Mouse (Mus musculus): ENCODE results near the gene Pex14. TPM values are rescaled to one million over a fixed set of nuclear protein-coding genes. Genes with fewer than 3 reads are reported as not detected.

Gene Pex14
- polyA plus RNA-seq, 1 experiment from 2014 or later: 43.5 TPM

GRCm38 (mm10) chr4:148968859-148969258 is 130.8 kb downstream of the Pex14 start:
- Histone ChIP-seq H3K9ac (ENCODE audit: low read length) (no peak overlapping the region), H3K4me1 (replicated peaks; ENCODE audit: control insufficient read depth, insufficient read depth, low read length) (peaks cover 5% of the 10 kb centered on the region; the same call in 1 of the 2 replicates), H3K36me3 (ENCODE audit: control insufficient read depth, insufficient read depth, low read length) (no peaks in the 10 kb centered on the region), H3K4me2 (ENCODE audit: low read depth, low read length, severe bottlenecking) (no peak overlapping the region), H3K4me3 (ENCODE audit: low read depth, low read length) (no peak overlapping the region), H3K9me3 (ENCODE audit: control insufficient read depth, low read length) (no peaks in the 10 kb centered on the region), H3K27me3 (ENCODE audit: control insufficient read depth, insufficient read depth, low read length) (no peaks in the 10 kb centered on the region), H3K27ac (ENCODE audit: low read depth, low read length) (no peak overlapping the region)
- no peak for DNase-seq (ENCODE audit: low spot score)
- 84% methylated on average over 5 of the region's 5 CpGs for WGBS
- no peak for ATAC-seq (replicated peaks; ENCODE audit: low FRiP score)

GRCm38 (mm10) chr4:148966132-148966531 is 133.5 kb downstream of the Pex14 start:
- no peaks in the 10 kb centered on the region for H3K9me3 ChIP-seq (ENCODE audit: control insufficient read depth, low read length)
- H3K27me3 ChIP-seq (ENCODE audit: control insufficient read depth, insufficient read depth, low read length): no peaks in the 10 kb centered on the region
- DNase-seq (ENCODE audit: low spot score): no peak
- WGBS: 94% methylated on average over 5 of the region's 5 CpGs
- no peaks in the 10 kb centered on the region for H3K4me1 ChIP-seq (replicated peaks; ENCODE audit: control insufficient read depth, insufficient read depth, low read length)
- H3K36me3 ChIP-seq (ENCODE audit: control insufficient read depth, insufficient read depth, low read length): no peaks in the 10 kb centered on the region
- H3K9ac ChIP-seq (ENCODE audit: low read length): no peak overlapping the region
- no peak overlapping the region for H3K27ac ChIP-seq (ENCODE audit: low read depth, low read length)
- H3K4me3 ChIP-seq (ENCODE audit: low read depth, low read length): no peak overlapping the region
- no peak overlapping the region for H3K4me2 ChIP-seq (ENCODE audit: low read depth, low read length, severe bottlenecking)
- no peak for ATAC-seq (replicated peaks; ENCODE audit: low FRiP score)

- DNase-seq (ENCODE audit: low spot score): no peak
- no peaks in the 10 kb centered on the region for H3K9me3 ChIP-seq (ENCODE audit: control insufficient read depth, low read length)
- H3K4me3 ChIP-seq (ENCODE audit: low read depth, low read length): no peak overlapping the region
- H3K4me1 ChIP-seq (replicated peaks; ENCODE audit: control insufficient read depth, insufficient read depth, low read length): no peaks in the 10 kb centered on the region
- no peak overlapping the region for H3K27ac ChIP-seq (ENCODE audit: low read depth, low read length)
- WGBS: 86% methylated on average over 10 of the region's 10 CpGs
- no peak overlapping the region for H3K9ac ChIP-seq (ENCODE audit: low read length)
- no peaks in the 10 kb centered on the region for H3K36me3 ChIP-seq (ENCODE audit: control insufficient read depth, insufficient read depth, low read length)
- H3K27me3 ChIP-seq (ENCODE audit: control insufficient read depth, insufficient read depth, low read length): no peaks in the 10 kb centered on the region
- ATAC-seq (replicated peaks; ENCODE audit: low FRiP score): no peak
- H3K4me2 ChIP-seq (ENCODE audit: low read depth, low read length, severe bottlenecking): no peak overlapping the region
These were observed 134.9 kb downstream of the Pex14 start for GRCm38 (mm10) chr4:148964541-148965310.

- no peaks in the 10 kb centered on the region for H3K4me1 ChIP-seq (replicated peaks; ENCODE audit: control insufficient read depth, insufficient read depth, low read length)
- no peaks in the 10 kb centered on the region for H3K36me3 ChIP-seq (ENCODE audit: control insufficient read depth, insufficient read depth, low read length)
- 94% methylated on average over 1 of the region's 1 CpGs for WGBS
- H3K4me3 ChIP-seq (ENCODE audit: low read depth, low read length): no peak overlapping the region
- no peak for DNase-seq (ENCODE audit: low spot score)
- no peaks in the 10 kb centered on the region for H3K9me3 ChIP-seq (ENCODE audit: control insufficient read depth, low read length)
- H3K27ac ChIP-seq (ENCODE audit: low read depth, low read length): no peak overlapping the region
- no peaks in the 10 kb centered on the region for H3K27me3 ChIP-seq (ENCODE audit: control insufficient read depth, insufficient read depth, low read length)
- ATAC-seq (replicated peaks; ENCODE audit: low FRiP score): no peak
- H3K9ac ChIP-seq (ENCODE audit: low read length): no peak overlapping the region
- no peak overlapping the region for H3K4me2 ChIP-seq (ENCODE audit: low read depth, low read length, severe bottlenecking)
These were observed 137.6 kb downstream of the Pex14 start for GRCm38 (mm10) chr4:148962096-148962495.

- Histone ChIP-seq H3K27me3 (ENCODE audit: control insufficient read depth, insufficient read depth, low read length) (no peaks in the 10 kb centered on the region), H3K36me3 (ENCODE audit: control insufficient read depth, insufficient read depth, low read length) (no peaks in the 10 kb centered on the region), H3K4me1 (replicated peaks; ENCODE audit: control insufficient read depth, insufficient read depth, low read length) (no peaks in the 10 kb centered on the region), H3K4me2 (ENCODE audit: low read depth, low read length, severe bottlenecking) (no peak overlapping the region), H3K27ac (ENCODE audit: low read depth, low read length) (no peak overlapping the region), H3K9me3 (ENCODE audit: control insufficient read depth, low read length) (no peaks in the 10 kb centered on the region), H3K4me3 (ENCODE audit: low read depth, low read length) (no peak overlapping the region), H3K9ac (ENCODE audit: low read length) (no peak overlapping the region)
- no peak for ATAC-seq (replicated peaks; ENCODE audit: low FRiP score)
- DNase-seq (ENCODE audit: low spot score): no peak
- WGBS: 93% methylated on average over 19 of the region's 19 CpGs
These were observed 138.6 kb downstream of the Pex14 start for GRCm38 (mm10) chr4:148961081-148961480.

- H3K27ac ChIP-seq (ENCODE audit: low read depth, low read length): no peak overlapping the region
- ATAC-seq (replicated peaks; ENCODE audit: low FRiP score): no peak
- WGBS: 81% methylated on average over 12 of the region's 12 CpGs
These were observed 139.7 kb downstream of the Pex14 start for GRCm38 (mm10) chr4:148960011-148960410.

GRCm38 (mm10) chr4:148955131-148955813 is 144.4 kb downstream of the Pex14 start:
- 82% methylated on average over 14 of the region's 14 CpGs for WGBS
- Histone ChIP-seq H3K4me2 (ENCODE audit: low read depth, low read length, severe bottlenecking) (no peak overlapping the region), H3K4me1 (replicated peaks; ENCODE audit: control insufficient read depth, insufficient read depth, low read length) (peaks cover 20% of the 10 kb centered on the region), H3K4me3 (ENCODE audit: low read depth, low read length) (no peak overlapping the region), H3K9ac (ENCODE audit: low read length) (no peak overlapping the region), H3K9me3 (ENCODE audit: control insufficient read depth, low read length) (no peaks in the 10 kb centered on the region), H3K36me3 (ENCODE audit: control insufficient read depth, insufficient read depth, low read length) (no peaks in the 10 kb centered on the region), H3K27me3 (ENCODE audit: control insufficient read depth, insufficient read depth, low read length) (peaks cover 35% of the 10 kb centered on the region), H3K27ac (ENCODE audit: low read depth, low read length) (no peak overlapping the region)
- ATAC-seq (replicated peaks; ENCODE audit: low FRiP score) (no peak), DNase-seq (ENCODE audit: low spot score) (no peak)

More at GRCm38 (mm10) chr4:148960011-148960410, 139.7 kb downstream of the Pex14 start:
- no peak overlapping the region for H3K4me3 ChIP-seq (ENCODE audit: low read depth, low read length)
- no peak for DNase-seq (ENCODE audit: low spot score)
- no peak overlapping the region for H3K9ac ChIP-seq (ENCODE audit: low read length)
- no peaks in the 10 kb centered on the region for H3K36me3 ChIP-seq (ENCODE audit: control insufficient read depth, insufficient read depth, low read length)
- no peaks in the 10 kb centered on the region for H3K27me3 ChIP-seq (ENCODE audit: control insufficient read depth, insufficient read depth, low read length)
- H3K4me2 ChIP-seq (ENCODE audit: low read depth, low read length, severe bottlenecking): no peak overlapping the region
- H3K4me1 ChIP-seq (replicated peaks; ENCODE audit: control insufficient read depth, insufficient read depth, low read length): no peaks in the 10 kb centered on the region
- no peaks in the 10 kb centered on the region for H3K9me3 ChIP-seq (ENCODE audit: control insufficient read depth, low read length)

- DNase-seq (ENCODE audit: low spot score) (peak; percentile 67), ATAC-seq (replicated peaks; ENCODE audit: low FRiP score) (peak; percentile 22; the same call in 1 of the 2 replicates)
- Histone ChIP-seq H3K27me3 (ENCODE audit: control insufficient read depth, insufficient read depth, low read length) (peaks cover 45% of the 10 kb centered on the region), H3K9ac (ENCODE audit: low read length) (peak overlapping the region; percentile 51), H3K4me2 (ENCODE audit: low read depth, low read length, severe bottlenecking) (peak overlapping the region; percentile 83), H3K4me3 (ENCODE audit: low read depth, low read length) (peak overlapping the region; percentile 40), H3K4me1 (replicated peaks; ENCODE audit: control insufficient read depth, insufficient read depth, low read length) (peaks cover 27% of the 10 kb centered on the region), H3K9me3 (ENCODE audit: control insufficient read depth, low read length) (no peaks in the 10 kb centered on the region), H3K36me3 (ENCODE audit: control insufficient read depth, insufficient read depth, low read length) (no peaks in the 10 kb centered on the region; the same call in 1 of the 2 replicates), H3K27ac (ENCODE audit: low read depth, low read length) (no peak overlapping the region)
- 2% methylated on average over 62 of the region's 69 CpGs for WGBS
These were observed 147.1 kb downstream of the Pex14 start for GRCm38 (mm10) chr4:148952328-148953222.
